Mouse (Mus musculus): ENCODE results near the gene Lekr1.

GRCm38 (mm10) chr3:65855521-65855920, 189.5 kb downstream of the Lekr1 start:
- TF ChIP-seq EP300 (optimal IDR thresholded peaks at IDR 0.05) (no peak), CTCF (IDR thresholded peaks at IDR 0.05; ENCODE audit: low read depth) (no peak)
